Mouse (Mus musculus) CH12.LX (cell line): Measurements from ENCODE around the gene Ercc6l. TPM values are rescaled to one million over a fixed set of nuclear protein-coding genes. Genes with fewer than 3 reads are reported as not detected.

ENCODE experiments used
- DNase-seq: peaks from one replicate; pipeline ENCODE4 v3.0.0-alpha.2; 2013; ENCODE audit errors: extremely low read depth
- H3K27ac ChIP-seq: 2 replicates; pipeline ENCODE4 v1.5.1; 2012; ENCODE audit warnings: low read depth, mild to moderate bottlenecking, control low read depth, moderate library complexity; ENCODE audit not compliant: insufficient read depth
- H3K27me3 ChIP-seq: replicated peaks from 2 replicates; pipeline ENCODE3; 2012; ENCODE audit warnings: inconsistent platforms
- H3K36me3 ChIP-seq, 2 experiments: replicated peaks in 1 of 2; 2 replicates each; pipeline versions ENCODE3 to v1.6.1; 2012; ENCODE audit warnings: inconsistent platforms in 1 of 2, low read length in 1 of 2, mild to moderate bottlenecking in 1 of 2, mixed read lengths in 1 of 2, moderate library complexity in 1 of 2; ENCODE audit not compliant: control insufficient read depth in 1 of 2, insufficient read depth in 1 of 2
- H3K4me1 ChIP-seq, 2 experiments: 2 replicates each; pipeline ENCODE4 v1.6.1; 2012; ENCODE audit warnings: inconsistent platforms in 1 of 2, moderate library complexity in 1 of 2; ENCODE audit not compliant: insufficient read depth in 2 of 2, control insufficient read depth in 1 of 2
- H3K4me2 ChIP-seq: 2 replicates; pipeline ENCODE4 v1.6.1; 2012; ENCODE audit warnings: low read depth, mild to moderate bottlenecking, control low read depth; ENCODE audit not compliant: poor library complexity, insufficient read depth, severe bottlenecking
- H3K4me3 ChIP-seq, 3 experiments: fragments of 150-350 bp in 1 of 3; sonication (generic) in 1 of 3; replicated peaks in 1 of 3; 2 replicates each; pipeline versions ENCODE3 to v1.5.1; 2011 to 2012; ENCODE audit warnings: low read depth in 2 of 3, low read length in 2 of 3, mild to moderate bottlenecking in 2 of 3, moderate library complexity in 2 of 3, control low read depth in 1 of 3, improper control_type of control experiment in 1 of 3, inconsistent platforms in 1 of 3, mixed read lengths in 1 of 3; ENCODE audit not compliant: poor library complexity in 1 of 3
- H3K79me2 ChIP-seq: replicated peaks from 2 replicates; pipeline ENCODE4 v1.6.1; 2012; ENCODE audit warnings: mild to moderate bottlenecking, moderate library complexity; ENCODE audit not compliant: control insufficient read depth, poor library complexity, insufficient read depth, severe bottlenecking; ENCODE audit errors: extremely low read depth
- H3K9ac ChIP-seq: 2 replicates; pipeline ENCODE4 v1.6.1; 2012; ENCODE audit warnings: low read depth, mild to moderate bottlenecking, control low read depth, moderate library complexity; ENCODE audit not compliant: insufficient read depth
- H3K9me3 ChIP-seq: replicated peaks from 2 replicates; pipeline ENCODE3; 2012; ENCODE audit warnings: low read length, inconsistent platforms, mixed read lengths
- BHLHE40 ChIP-seq: IDR thresholded peaks from 2 replicates; pipeline ENCODE4 v1.6.1; 2011; ENCODE audit warnings: mild to moderate bottlenecking, low read depth, low read length, improper control_type of control experiment
- CHD1 ChIP-seq: IDR thresholded peaks from 2 replicates; pipeline ENCODE4 v1.6.1; 2012; ENCODE audit warnings: low read depth, low read length, improper control_type of control experiment, inconsistent platforms
- CHD2 ChIP-seq: IDR thresholded peaks from 2 replicates; pipeline ENCODE4 v1.6.1; 2011; ENCODE audit warnings: low read length, improper control_type of control experiment
- CTCF ChIP-seq, 2 experiments: IDR thresholded peaks in 1 of 2; conservative IDR thresholded peaks in 1 of 2; 2 replicates each; pipeline ENCODE4 v1.5.1; 2011 to 2012; ENCODE audit warnings: low read depth in 2 of 2, low read length in 2 of 2, improper control_type of control experiment in 1 of 2, inconsistent platforms in 1 of 2, mild to moderate bottlenecking in 1 of 2, moderate library complexity in 1 of 2
- E2F4 ChIP-seq: IDR thresholded peaks from 2 replicates; pipeline ENCODE4 v1.6.1; 2011; ENCODE audit warnings: low read depth, low read length, improper control_type of control experiment; ENCODE audit not compliant: insufficient replicate concordance
- ELF1 ChIP-seq: IDR thresholded peaks from 2 replicates; pipeline ENCODE4 v1.6.1; 2014; ENCODE audit warnings: low read depth, mild to moderate bottlenecking, inconsistent platforms, low read length, improper control_type of control experiment
- EP300 ChIP-seq: IDR thresholded peaks from 2 replicates; pipeline ENCODE4 v1.6.1; 2011; ENCODE audit warnings: low read length, improper control_type of control experiment
- ETS1 ChIP-seq: conservative IDR thresholded peaks from 2 replicates; pipeline ENCODE4 v1.6.1; 2012; ENCODE audit warnings: low read depth, mild to moderate bottlenecking, inconsistent platforms, low read length, improper control_type of control experiment, moderate library complexity
- GABPA ChIP-seq: IDR thresholded peaks from 2 replicates; pipeline ENCODE4 v1.6.1; 2012; ENCODE audit warnings: low read depth, low read length, improper control_type of control experiment, inconsistent platforms; ENCODE audit not compliant: insufficient replicate concordance
- HCFC1 ChIP-seq: IDR thresholded peaks from 2 replicates; pipeline ENCODE4 v1.6.1; 2012; ENCODE audit warnings: low read depth, mild to moderate bottlenecking, inconsistent platforms, low read length, improper control_type of control experiment
- IRF4 ChIP-seq: IDR thresholded peaks from 2 replicates; pipeline ENCODE4 v1.6.1; 2014; ENCODE audit warnings: low read depth, mild to moderate bottlenecking, inconsistent platforms, low read length, improper control_type of control experiment
- JUND ChIP-seq: conservative IDR thresholded peaks from 2 replicates; pipeline ENCODE4 v1.6.1; 2011; ENCODE audit warnings: low read depth, low read length, improper control_type of control experiment
- MAX ChIP-seq: IDR thresholded peaks from 2 replicates; pipeline ENCODE4 v1.6.1; 2011; ENCODE audit warnings: low read length, improper control_type of control experiment
- MAZ ChIP-seq: IDR thresholded peaks from 2 replicates; pipeline ENCODE4 v1.6.1; 2012; ENCODE audit warnings: low read depth, mild to moderate bottlenecking, inconsistent platforms, low read length, improper control_type of control experiment, moderate library complexity
- MEF2A ChIP-seq: IDR thresholded peaks from 2 replicates; pipeline ENCODE4 v1.6.1; 2014; ENCODE audit warnings: low read depth, mild to moderate bottlenecking, inconsistent platforms, low read length, improper control_type of control experiment, borderline replicate concordance
- MXI1 ChIP-seq: IDR thresholded peaks from 2 replicates; pipeline ENCODE4 v1.6.1; 2011; ENCODE audit warnings: mild to moderate bottlenecking, low read depth, low read length, improper control_type of control experiment
- MYC ChIP-seq: IDR thresholded peaks from 2 replicates; pipeline ENCODE4 v1.6.1; 2011; ENCODE audit warnings: low read depth, mild to moderate bottlenecking, improper control_type of control experiment, low read length
- NRF1 ChIP-seq: IDR thresholded peaks from 2 replicates; pipeline ENCODE4 v1.6.1; 2014; ENCODE audit warnings: low read depth, mild to moderate bottlenecking, inconsistent platforms, low read length, improper control_type of control experiment, moderate library complexity
- PAX5 ChIP-seq: IDR thresholded peaks from 2 replicates; pipeline ENCODE4 v1.6.1; 2012; ENCODE audit warnings: low read length, inconsistent platforms, mixed read lengths
- POLR2A ChIP-seq: IDR thresholded peaks from 2 replicates; pipeline ENCODE4 v1.6.1; 2011; ENCODE audit warnings: low read depth, mild to moderate bottlenecking, improper control_type of control experiment, low read length
- POLR2AphosphoS2 ChIP-seq: IDR thresholded peaks from 2 replicates; pipeline ENCODE4 v1.6.1; 2011; ENCODE audit warnings: low read depth, low read length, improper control_type of control experiment
- RAD21 ChIP-seq: IDR thresholded peaks from 2 replicates; pipeline ENCODE4 v1.6.1; 2011; ENCODE audit warnings: low read depth, mild to moderate bottlenecking, low read length, improper control_type of control experiment, moderate library complexity
- RCOR1 ChIP-seq: conservative IDR thresholded peaks from 2 replicates; pipeline ENCODE4 v1.6.1; 2012; ENCODE audit warnings: low read depth, mild to moderate bottlenecking, inconsistent platforms, low read length, improper control_type of control experiment
- SIN3A ChIP-seq: IDR thresholded peaks from 2 replicates; pipeline ENCODE4 v1.6.1; 2012; ENCODE audit warnings: low read length, improper control_type of control experiment, inconsistent platforms
- SMC3 ChIP-seq: IDR thresholded peaks from 2 replicates; pipeline ENCODE4 v1.6.1; 2011; ENCODE audit warnings: low read depth, low read length, improper control_type of control experiment
- TCF12 ChIP-seq: IDR thresholded peaks from 2 replicates; pipeline ENCODE4 v1.6.1; 2014; ENCODE audit warnings: low read depth, mild to moderate bottlenecking, inconsistent platforms, low read length, improper control_type of control experiment
- UBTF ChIP-seq: IDR thresholded peaks from 2 replicates; pipeline ENCODE4 v1.6.1; 2012; ENCODE audit warnings: low read depth, mild to moderate bottlenecking, inconsistent platforms, low read length, improper control_type of control experiment, moderate library complexity
- USF1 ChIP-seq: IDR thresholded peaks from 2 replicates; pipeline ENCODE4 v1.6.1; 2014; ENCODE audit warnings: low read depth, mild to moderate bottlenecking, inconsistent platforms, low read length, improper control_type of control experiment
- ZKSCAN1 ChIP-seq: IDR thresholded peaks from 2 replicates; pipeline ENCODE4 v1.6.1; 2012; ENCODE audit warnings: low read depth, inconsistent platforms, low read length, improper control_type of control experiment, borderline replicate concordance
- ZMIZ1 ChIP-seq: IDR thresholded peaks from 2 replicates; pipeline ENCODE4 v1.6.1; 2012; ENCODE audit warnings: low read depth, mild to moderate bottlenecking, inconsistent platforms, low read length, improper control_type of control experiment
- ZNF384 ChIP-seq: IDR thresholded peaks from 2 replicates; pipeline ENCODE4 v1.6.1; 2012; ENCODE audit warnings: low read depth, low read length, improper control_type of control experiment, inconsistent platforms
- dilution Hi-C: fragments of 300-500 bp; cut with MboI; formaldehyde crosslinking; loops from 2 replicates; pipeline ENCODE4 v1.14.3; 2020; ENCODE audit warnings: low sequenced_read_pairs; ENCODE audit not compliant: extremely low pct_unique_long_range_greater_than_20kb, extremely low pct_ligation_motif_present
- in situ Hi-C: fragments of 300-500 bp; cut with MboI; formaldehyde crosslinking; loops from 3 replicates; pipeline ENCODE4 v1.14.3; 2019; ENCODE audit warnings: low sequenced_read_pairs, low pct_ligation_motif_present, low pct_unique_long_range_greater_than_20kb, mixed read lengths
- polyA plus RNA-seq: library from polyadenylated mRNA; unstranded; fragments of >175 nt; gene quantifications from 2 replicates; pipeline ENCODE4 v1.2.1, GENCODE M21; 2012; ENCODE audit warnings: low read depth; ENCODE audit not compliant: insufficient read length
- total RNA-seq, 2 experiments: library from RNA; depleted of rRNA; stranded (reverse); fragments of 300-350 nt in 1 of 2; fragments of >200 nt in 1 of 2; gene quantifications; 2 replicates each; pipeline ENCODE4 v1.2.3; 2012 to 2014

Ercc6l gene
- total and polyA plus RNA-seq, 3 experiments = 8.9 to 18.5 (median 15.0) TPM

GRCm38 (mm10) chrX:102121321-102121720, 35.6 kb downstream of the Ercc6l start:
- Histone ChIP-seq H3K4me2 (no peak overlapping the region), H3K9me3 (no peaks in the 10 kb centered on the region), H3K4me1 (peaks cover 3 to 6% of the 10 kb centered on the region in 2 experiments; a peak in 3 of 4 replicates), H3K79me2 (peaks cover 11% of the 10 kb centered on the region), H3K4me3 (no peak overlapping the region), H3K36me3 (peaks cover 22 to 28% of the 10 kb centered on the region in 2 experiments), H3K27me3 (no peaks in the 10 kb centered on the region), H3K27ac (no peak overlapping the region), H3K9ac (no peak overlapping the region)
- dilution Hi-C loops = no loop called here
- in situ Hi-C loops = no loop called here
- no peak for DNase-seq
- TF ChIP-seq MXI1 (no peak), RAD21 (no peak), PAX5 (no peak), POLR2A (no peak)

GRCm38 (mm10) chrX:102119042-102119864, 37.6 kb downstream of the Ercc6l start, which contains the start of gene Pin4:
Gene Pin4, plus strand, starts transcription at chrX:102119447.
- H3K27ac ChIP-seq = no peak within 1 kb of the TSS
- no peaks in the 10 kb centered on the region for H3K9me3 ChIP-seq
- H3K36me3 ChIP-seq = peaks cover 14 to 16% of the 10 kb centered on the region in 2 experiments
- H3K79me2 ChIP-seq = peaks cover 11% of the 10 kb centered on the region
- DNase-seq = peak; percentile 97
- peaks cover 3 to 6% of the 10 kb centered on the region in 2 experiments; a peak in 3 of 4 replicates for H3K4me1 ChIP-seq
- in situ Hi-C loops = no loop called here
- no peaks in the 10 kb centered on the region for H3K27me3 ChIP-seq
- peak within 1 kb of the TSS; percentile 78 for H3K4me2 ChIP-seq
- H3K9ac ChIP-seq = peak within 1 kb of the TSS; percentile 99
- dilution Hi-C loops = no loop called here
- peak within 1 kb of the TSS; percentile 78 to 83 (median 79) for H3K4me3 ChIP-seq
- TF ChIP-seq IRF4 = no peak
- TF ChIP-seq MYC = no peak
- TF ChIP-seq ELF1 = peak; percentile 78
- TF ChIP-seq ZKSCAN1 = no peak
- TF ChIP-seq USF1 = no peak
- peak; percentile 57 for TF ChIP-seq POLR2A
- peak; percentile 54 for TF ChIP-seq MXI1
- peak; percentile 81 for TF ChIP-seq SIN3A
- TF ChIP-seq CHD1 = no peak
- TF ChIP-seq MEF2A = no peak
- TF ChIP-seq GABPA = no peak; the same call in 1 of the 2 replicates
- TF ChIP-seq ETS1 = no peak
- TF ChIP-seq ZNF384 = no peak
- no peak for TF ChIP-seq POLR2AphosphoS2
- TF ChIP-seq CTCF (conservative IDR thresholded peaks at IDR 0.05 in 1 of 2, IDR thresholded peaks at IDR 0.05 in 1 of 2; ENCODE audit: low read depth in 2 of 2, low read length in 2 of 2) = 0 out of 4 replicates have a peak, but pooled peaks of 1 of the 2 experiments have one; percentile 2
- TF ChIP-seq E2F4 = no peak
- peak; percentile 100 for TF ChIP-seq MAX
- TF ChIP-seq UBTF = no peak
- TF ChIP-seq CHD2 = no peak
- TF ChIP-seq RAD21 = no peak
- no peak for TF ChIP-seq BHLHE40
- no peak for TF ChIP-seq RCOR1
- peak; percentile 87 for TF ChIP-seq NRF1
- TF ChIP-seq EP300 = no peak
- TF ChIP-seq TCF12 = peak; percentile 22; the same call in 1 of the 2 replicates
- no peak for TF ChIP-seq JUND
- TF ChIP-seq MAZ = no peak
- no peak for TF ChIP-seq ZMIZ1
- TF ChIP-seq PAX5 = no peak
- TF ChIP-seq SMC3 = no peak
- peak; percentile 90 for TF ChIP-seq HCFC1
